Mouse (Mus musculus) lung, embryonic 15.5 days (tissue): Measurements from ENCODE around the gene Mmp2. TPM values are rescaled to one million over a fixed set of nuclear protein-coding genes. Genes with fewer than 3 reads are reported as not detected.
"Not testable (repeated sequence)": the region's sequence is repeated elsewhere in the genome, so short reads cannot be mapped to it uniquely, and the experiment has no call there.

ENCODE experiments used
- ATAC-seq: fragments of 200-750 bp; cut with Nextera tagmentation; 2 replicates; pipeline ENCODE4 v1.8.0; 2017; ENCODE audit warnings: moderate number of reproducible peaks, borderline replicate concordance; ENCODE audit not compliant: low FRiP score, low TSS enrichment; ENCODE audit errors: extremely low read depth
- H3K27ac ChIP-seq: fragments of 300-500 bp; sonication (generic); 2 replicates; pipeline ENCODE4 v1.5.1; 2015; ENCODE audit warnings: moderate library complexity, mild to moderate bottlenecking, inconsistent platforms
- H3K27me3 ChIP-seq: fragments of 300-500 bp; sonication (generic); 2 replicates; pipeline ENCODE4 v1.6.1; 2015; ENCODE audit warnings: inconsistent platforms
- H3K36me3 ChIP-seq: fragments of 300-500 bp; sonication (generic); 2 replicates; pipeline ENCODE4 v1.6.1; 2015; ENCODE audit warnings: inconsistent platforms
- H3K4me1 ChIP-seq: fragments of 300-500 bp; sonication (generic); 2 replicates; pipeline ENCODE4 v1.6.1; 2015; ENCODE audit warnings: inconsistent platforms
- H3K4me2 ChIP-seq: fragments of 300-500 bp; sonication (generic); 2 replicates; pipeline ENCODE4 v1.6.1; 2015; ENCODE audit warnings: inconsistent platforms, mild to moderate bottlenecking, moderate library complexity
- H3K4me3 ChIP-seq: fragments of 300-500 bp; sonication (generic); 2 replicates; pipeline ENCODE4 v1.5.1; 2015; ENCODE audit warnings: mild to moderate bottlenecking, inconsistent platforms
- H3K9ac ChIP-seq: fragments of 300-500 bp; sonication (generic); 2 replicates; pipeline ENCODE4 v1.6.1; 2015; ENCODE audit warnings: inconsistent platforms
- H3K9me3 ChIP-seq: fragments of 300-500 bp; sonication (generic); 2 replicates; pipeline ENCODE4 v1.6.1; 2016; ENCODE audit warnings: inconsistent platforms
- WGBS: fragments of 180-500 bp; shearing (Covaris S2); methylation state at CpG from one replicate; pipeline ENCODE4 v1.1.7; 2015; 5-methylcytosine and 5-hydroxymethylcytosine counted together
- polyA plus RNA-seq: library from polyadenylated mRNA; unstranded; fragments of >200 nt; fragmentation: Nextera tagmentation; extraction: Ambion mirVana; gene quantifications from 2 replicates; pipeline ENCODE4 v1.2.1, GENCODE M21; 2015

The Mmp2 gene
- polyA plus RNA-seq, 1 experiment from 2014 or later = 244 TPM

GRCm38 (mm10) chr8:92861977-92862376 is 34.9 kb downstream of the Mmp2 start:
- 92% methylated on average over 1 of the region's 1 CpGs for WGBS
- Histone ChIP-seq H3K27ac (no peak overlapping the region), H3K27me3 (no peaks in the 10 kb centered on the region), H3K4me1 (no peaks in the 10 kb centered on the region), H3K4me3 (no peak overlapping the region), H3K9me3 (no peaks in the 10 kb centered on the region), H3K4me2 (no peak overlapping the region), H3K9ac (no peak overlapping the region), H3K36me3 (no peaks in the 10 kb centered on the region)
- ATAC-seq = no peak

DNA sequence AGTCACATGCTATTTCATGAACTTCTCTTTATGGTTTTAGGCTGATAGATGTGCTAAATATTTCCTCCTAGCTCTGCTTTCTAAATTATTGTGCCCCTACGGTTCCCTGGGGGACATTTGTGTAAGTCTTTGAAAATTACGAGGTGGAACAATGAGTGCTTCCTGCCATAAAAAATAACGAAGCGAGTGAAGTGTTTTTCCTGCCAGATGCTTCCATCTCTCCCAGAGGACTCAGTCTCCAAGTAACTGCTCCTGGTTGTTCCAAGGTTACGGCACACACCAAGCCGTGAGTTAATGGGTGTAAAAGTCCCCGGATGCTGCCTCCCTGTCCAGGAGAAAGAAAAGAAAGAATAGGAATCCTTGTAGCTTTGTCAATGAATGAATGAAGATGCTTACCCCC is 43.2 kb downstream of the Mmp2 start:
- Histone ChIP-seq H3K27ac (no peak overlapping the region), H3K9ac (no peak overlapping the region), H3K36me3 (no peaks in the 10 kb centered on the region), H3K4me2 (no peak overlapping the region), H3K9me3 (no peaks in the 10 kb centered on the region), H3K4me3 (no peak overlapping the region), H3K27me3 (no peaks in the 10 kb centered on the region), H3K4me1 (no peaks in the 10 kb centered on the region)
- no peak for ATAC-seq
- 48% methylated on average over 7 of the region's 7 CpGs for WGBS

- ATAC-seq = no peak
- H3K4me2 ChIP-seq = no peak overlapping the region
- H3K4me1 ChIP-seq = no peaks in the 10 kb centered on the region
- WGBS = 72% methylated on average over 10 of the region's 10 CpGs
- no peak overlapping the region for H3K4me3 ChIP-seq
- no peaks in the 10 kb centered on the region for H3K27me3 ChIP-seq
- H3K27ac ChIP-seq = no peak overlapping the region
- no peaks in the 10 kb centered on the region for H3K9me3 ChIP-seq
- H3K9ac ChIP-seq = no peak overlapping the region
- no peaks in the 10 kb centered on the region for H3K36me3 ChIP-seq
These were observed 45.1 kb downstream of the Mmp2 start for GRCm38 (mm10) chr8:92872063-92872759.

DNA sequence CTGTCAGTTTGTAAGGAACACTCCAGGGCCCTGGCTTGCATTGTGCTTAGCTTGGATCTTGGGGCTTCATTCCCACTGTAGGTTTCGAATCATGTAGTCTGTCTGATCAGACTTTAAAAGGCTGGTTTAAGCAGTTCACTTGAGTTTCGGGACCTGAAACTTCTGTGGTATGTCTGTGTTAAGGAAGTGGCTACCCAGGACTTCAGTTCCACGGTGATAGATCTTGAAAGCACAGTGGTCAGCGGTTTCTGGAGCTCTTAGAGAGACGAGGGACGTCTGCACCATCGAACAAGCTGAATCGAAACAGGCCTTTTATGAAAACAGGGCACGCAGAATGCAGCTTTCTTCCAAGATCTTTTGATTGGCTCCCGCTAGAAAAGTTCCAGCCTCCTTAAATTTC is 48.7 kb downstream of the Mmp2 start:
- no peak overlapping the region for H3K9ac ChIP-seq
- no peak overlapping the region for H3K4me3 ChIP-seq
- no peaks in the 10 kb centered on the region for H3K4me1 ChIP-seq
- no peak for ATAC-seq
- H3K27me3 ChIP-seq = no peaks in the 10 kb centered on the region
- H3K36me3 ChIP-seq = 0 out of 2 replicates have a peak, but pooled peaks cover 3% of the 10 kb centered on the region
- WGBS = 85% methylated on average over 10 of the region's 10 CpGs
- 0 out of 2 replicates have a peak, but pooled peaks cover 4% of the 10 kb centered on the region for H3K9me3 ChIP-seq
- H3K4me2 ChIP-seq = no peak overlapping the region
- no peak overlapping the region for H3K27ac ChIP-seq

- Histone ChIP-seq H3K9me3 (0 out of 2 replicates have a peak, but pooled peaks cover 4% of the 10 kb centered on the region), H3K4me2 (no peak overlapping the region), H3K27me3 (no peaks in the 10 kb centered on the region), H3K4me1 (no peaks in the 10 kb centered on the region), H3K27ac (no peak overlapping the region), H3K9ac (no peak overlapping the region), H3K4me3 (no peak overlapping the region), H3K36me3 (0 out of 2 replicates have a peak, but pooled peaks cover 3% of the 10 kb centered on the region)
- no peak for ATAC-seq
- WGBS = 50% methylated on average over 4 of the region's 4 CpGs
These were observed 54.2 kb downstream of the Mmp2 start for GRCm38 (mm10) chr8:92881247-92881646.

GRCm38 (mm10) chr8:92883771-92884170 is 56.7 kb downstream of the Mmp2 start:
- no peak overlapping the region for H3K27ac ChIP-seq
- H3K27me3 ChIP-seq = no peaks in the 10 kb centered on the region
- H3K36me3 ChIP-seq = 0 out of 2 replicates have a peak, but pooled peaks cover 3% of the 10 kb centered on the region
- 0 out of 2 replicates have a peak, but pooled peaks cover 4% of the 10 kb centered on the region for H3K9me3 ChIP-seq
- H3K4me2 ChIP-seq = no peak overlapping the region
- 57% methylated on average over 2 of the region's 2 CpGs for WGBS
- no peak for ATAC-seq
- no peak overlapping the region for H3K9ac ChIP-seq
- no peak overlapping the region for H3K4me3 ChIP-seq
- no peaks in the 10 kb centered on the region for H3K4me1 ChIP-seq

DNA sequence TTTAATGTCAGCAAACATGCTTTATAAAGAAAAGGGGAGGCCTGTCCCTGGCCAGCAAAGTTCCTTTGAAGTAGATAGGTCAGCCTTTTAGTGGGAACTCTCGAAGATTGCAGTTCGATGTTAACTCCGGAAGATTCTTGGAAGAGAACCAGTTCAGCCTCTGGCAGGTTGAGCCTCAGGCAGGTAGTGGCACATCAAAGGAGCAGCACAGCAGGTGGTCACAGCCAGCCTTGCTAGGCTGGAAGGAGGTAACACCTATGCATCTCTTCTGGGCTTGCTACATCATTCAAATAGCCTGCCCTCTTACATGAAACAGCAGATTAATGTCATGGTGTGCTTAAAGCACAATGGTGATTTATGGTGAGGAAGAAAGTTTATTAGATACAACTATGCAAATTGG is 65.1 kb downstream of the Mmp2 start:
- 62% methylated on average over 3 of the region's 3 CpGs for WGBS
- H3K9me3 ChIP-seq, H3K27me3 ChIP-seq, H3K36me3 ChIP-seq, H3K27ac ChIP-seq, H3K4me1 ChIP-seq, ATAC-seq, H3K4me3 ChIP-seq, H3K9ac ChIP-seq, H3K4me2 ChIP-seq: not testable (repeated sequence)

- no peaks in the 10 kb centered on the region for H3K36me3 ChIP-seq
- WGBS = 74% methylated on average over 2 of the region's 2 CpGs
- H3K27me3 ChIP-seq = no peaks in the 10 kb centered on the region
- no peaks in the 10 kb centered on the region for H3K4me1 ChIP-seq
- H3K4me3 ChIP-seq = no peak overlapping the region
- H3K4me2 ChIP-seq = no peak overlapping the region
- H3K27ac ChIP-seq = no peak overlapping the region
- no peak for ATAC-seq
- H3K9me3 ChIP-seq = no peaks in the 10 kb centered on the region
- H3K9ac ChIP-seq = no peak overlapping the region
These were observed 66.8 kb downstream of the Mmp2 start for GRCm38 (mm10) chr8:92893870-92894269.

GRCm38 (mm10) chr8:92895053-92895452 is 68.0 kb downstream of the Mmp2 start:
- no peaks in the 10 kb centered on the region for H3K27me3 ChIP-seq
- no peak for ATAC-seq
- no peaks in the 10 kb centered on the region for H3K36me3 ChIP-seq
- no peaks in the 10 kb centered on the region for H3K4me1 ChIP-seq
- no peaks in the 10 kb centered on the region for H3K9me3 ChIP-seq
- no peak overlapping the region for H3K4me3 ChIP-seq
- H3K9ac ChIP-seq = no peak overlapping the region
- H3K27ac ChIP-seq = no peak overlapping the region
- WGBS = 79% methylated on average over 7 of the region's 7 CpGs
- no peak overlapping the region for H3K4me2 ChIP-seq

GRCm38 (mm10) chr8:92896056-92896455 is 69.0 kb downstream of the Mmp2 start:
- Histone ChIP-seq H3K9me3 (no peaks in the 10 kb centered on the region), H3K9ac (no peak overlapping the region), H3K4me3 (no peak overlapping the region), H3K4me2 (no peak overlapping the region), H3K36me3 (no peaks in the 10 kb centered on the region), H3K27ac (no peak overlapping the region), H3K4me1 (no peaks in the 10 kb centered on the region), H3K27me3 (no peaks in the 10 kb centered on the region)
- 87% methylated on average over 1 of the region's 1 CpGs for WGBS
- ATAC-seq = no peak

DNA sequence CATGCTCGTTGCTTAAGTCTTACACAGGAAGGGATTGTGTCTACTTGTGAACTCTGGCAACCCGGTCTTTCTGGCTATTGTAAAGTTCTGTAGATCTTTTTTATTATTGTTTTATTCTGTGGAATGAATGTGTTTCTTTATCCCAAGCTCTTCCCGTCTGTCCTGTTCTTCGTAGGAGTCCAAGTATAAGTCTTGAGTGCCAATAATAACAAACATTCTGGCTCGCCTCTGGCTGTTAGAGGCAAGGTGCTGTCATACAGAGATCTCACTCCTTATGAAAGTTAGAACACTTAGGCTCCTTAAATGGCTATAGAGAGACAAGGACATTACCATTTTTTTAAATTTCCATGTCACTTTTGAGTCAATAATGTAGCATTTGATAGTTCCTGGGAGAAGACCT is 69.5 kb downstream of the Mmp2 start:
- Histone ChIP-seq H3K4me1 (no peaks in the 10 kb centered on the region), H3K9me3 (no peaks in the 10 kb centered on the region), H3K4me2 (no peak overlapping the region), H3K27ac (no peak overlapping the region), H3K4me3 (no peak overlapping the region), H3K36me3 (no peaks in the 10 kb centered on the region), H3K27me3 (no peaks in the 10 kb centered on the region), H3K9ac (no peak overlapping the region)
- WGBS = 56% methylated on average over 5 of the region's 5 CpGs
- no peak for ATAC-seq

GRCm38 (mm10) chr8:92897794-92898193 is 70.7 kb downstream of the Mmp2 start:
- ATAC-seq = no peak
- H3K27me3 ChIP-seq = no peaks in the 10 kb centered on the region
- no peak overlapping the region for H3K4me3 ChIP-seq
- 81% methylated on average over 4 of the region's 4 CpGs for WGBS
- no peaks in the 10 kb centered on the region for H3K4me1 ChIP-seq
- no peak overlapping the region for H3K27ac ChIP-seq
- no peaks in the 10 kb centered on the region for H3K36me3 ChIP-seq
- no peak overlapping the region for H3K9ac ChIP-seq
- no peak overlapping the region for H3K4me2 ChIP-seq
- H3K9me3 ChIP-seq = no peaks in the 10 kb centered on the region

- Histone ChIP-seq H3K4me1 (no peaks in the 10 kb centered on the region), H3K27me3 (no peaks in the 10 kb centered on the region), H3K4me3 (no peak overlapping the region), H3K27ac (no peak overlapping the region), H3K4me2 (no peak overlapping the region), H3K9me3 (no peaks in the 10 kb centered on the region), H3K36me3 (no peaks in the 10 kb centered on the region), H3K9ac (no peak overlapping the region)
- ATAC-seq = no peak
- 79% methylated on average over 9 of the region's 9 CpGs for WGBS
These were observed 72.5 kb downstream of the Mmp2 start for GRCm38 (mm10) chr8:92899590-92899989.
